Mouse (Mus musculus): ENCODE data around the gene Mapre3.

Gene Mapre3

DNA sequence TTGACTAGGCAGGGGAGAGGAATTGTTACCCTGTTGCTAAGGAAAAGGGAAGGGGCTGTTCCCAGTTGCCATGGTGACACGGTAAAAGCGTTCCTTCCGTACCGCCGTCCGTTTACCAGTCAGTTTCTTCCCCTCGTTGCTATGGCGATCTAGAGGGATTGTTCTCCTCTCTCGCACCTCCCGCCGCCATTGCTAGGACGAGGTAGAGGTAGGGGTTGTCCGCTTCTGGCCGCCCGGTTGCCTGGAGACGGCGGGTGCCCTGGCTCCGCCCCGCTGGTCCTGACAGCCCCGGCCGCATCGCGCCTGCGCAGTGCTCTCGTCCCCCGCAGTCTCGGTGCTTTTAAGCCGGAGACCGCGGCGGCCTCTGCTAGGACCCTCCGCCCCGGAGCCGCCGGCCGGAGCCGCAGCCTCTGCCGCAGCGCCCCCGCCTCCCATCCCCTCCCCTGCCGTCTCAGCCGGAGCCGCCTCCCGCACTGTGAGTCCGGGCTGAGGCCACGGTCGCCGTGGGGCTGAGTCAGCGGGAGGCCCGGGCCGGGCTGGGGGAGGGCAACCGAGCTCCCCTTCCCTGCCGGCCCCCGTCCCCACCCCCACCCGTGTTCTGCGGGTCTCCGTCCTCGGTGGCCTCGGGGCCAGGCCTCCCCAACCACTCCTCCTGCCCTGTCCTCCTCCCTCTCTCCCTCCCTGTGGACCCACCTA lies at the start of gene Mapre3:
TSS of gene Mapre3 (plus strand) at position 218 of the 696 bp plus-strand sequence.
- in situ Hi-C loops (cut with MboI, MseI) = no loop called here

DNA sequence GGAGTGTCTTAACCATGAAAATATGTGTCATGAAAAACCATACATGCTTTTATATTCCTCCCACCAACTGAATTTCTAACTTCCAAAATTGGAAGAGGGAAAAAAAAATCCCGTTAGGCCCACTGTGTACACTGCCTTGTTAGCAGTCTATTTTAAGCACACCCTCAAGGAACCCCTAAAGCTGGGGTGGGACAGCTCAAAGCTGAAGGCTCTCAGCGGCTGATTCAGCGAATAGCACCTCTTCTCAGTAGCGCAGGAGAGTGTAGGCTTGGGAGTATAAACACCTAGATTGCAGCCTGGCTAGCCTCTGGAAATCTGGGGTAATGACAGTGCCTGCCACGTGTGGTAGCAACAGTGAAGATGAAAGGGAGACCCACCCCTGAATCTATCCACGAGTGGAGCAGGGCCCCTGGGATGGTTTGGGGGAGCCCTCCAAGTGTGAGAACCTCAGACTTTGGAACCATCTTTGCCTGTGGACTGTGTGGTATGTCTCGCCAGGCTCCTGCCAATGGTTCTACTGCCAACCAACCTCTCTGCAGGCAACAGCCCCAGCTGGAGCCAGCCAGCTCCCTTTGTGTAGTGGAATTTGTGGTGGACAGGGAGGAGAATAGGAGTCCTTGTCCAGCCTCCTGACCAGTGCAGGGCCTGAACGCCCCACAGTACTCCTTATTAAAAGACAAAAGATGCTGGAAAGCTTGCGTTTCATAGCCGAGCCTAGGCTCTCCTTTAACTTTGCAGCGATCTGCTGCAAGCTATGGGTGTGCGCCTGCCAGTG lies 48.7 kb upstream of the Mapre3 start:
- in situ Hi-C loops (cut with MboI, MseI) = no loop called here

DNA sequence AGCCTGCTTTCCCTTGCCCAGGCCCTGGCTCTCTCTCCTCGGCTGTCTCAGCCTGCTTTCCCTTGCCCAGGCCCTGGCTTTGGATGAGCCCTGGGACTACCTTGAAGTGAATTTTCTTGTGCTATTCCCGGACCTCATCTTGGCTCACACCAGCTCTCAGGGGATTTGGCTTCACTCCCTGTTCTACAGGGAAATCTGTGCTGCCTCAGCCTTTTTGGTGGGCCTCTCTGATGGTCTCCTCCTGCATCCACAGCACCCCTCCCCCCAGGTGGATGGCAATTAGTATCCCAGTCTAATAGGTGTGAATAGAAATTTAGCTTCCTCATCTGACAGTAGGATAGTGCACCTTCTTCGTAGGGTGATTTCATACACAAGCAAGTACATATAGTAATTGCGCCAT lies 46.4 kb upstream of the Mapre3 start:
- in situ Hi-C loops (cut with MboI, MseI) = no loop called here

DNA sequence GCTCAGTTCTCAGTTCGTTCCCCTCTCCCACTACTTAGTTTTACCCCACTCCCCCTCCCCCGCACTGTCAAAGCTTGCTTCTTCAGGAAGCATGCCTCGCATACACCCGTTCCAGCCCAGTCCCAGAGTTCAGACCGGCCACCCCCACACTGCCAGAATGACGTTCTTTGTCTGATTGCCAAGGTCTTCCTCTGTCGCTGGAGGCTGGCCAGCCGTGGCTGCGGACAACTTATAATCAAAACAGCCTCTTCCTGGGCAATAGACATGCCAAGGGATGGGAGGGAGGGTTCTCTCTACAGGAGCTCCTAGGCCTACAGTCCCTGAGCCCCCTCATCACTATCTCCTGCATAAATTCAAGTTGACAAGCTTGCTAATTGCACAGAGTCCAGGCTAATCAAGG lies 45.8 kb upstream of the Mapre3 start:
- in situ Hi-C loops (cut with MboI, MseI) = no loop called here

DNA sequence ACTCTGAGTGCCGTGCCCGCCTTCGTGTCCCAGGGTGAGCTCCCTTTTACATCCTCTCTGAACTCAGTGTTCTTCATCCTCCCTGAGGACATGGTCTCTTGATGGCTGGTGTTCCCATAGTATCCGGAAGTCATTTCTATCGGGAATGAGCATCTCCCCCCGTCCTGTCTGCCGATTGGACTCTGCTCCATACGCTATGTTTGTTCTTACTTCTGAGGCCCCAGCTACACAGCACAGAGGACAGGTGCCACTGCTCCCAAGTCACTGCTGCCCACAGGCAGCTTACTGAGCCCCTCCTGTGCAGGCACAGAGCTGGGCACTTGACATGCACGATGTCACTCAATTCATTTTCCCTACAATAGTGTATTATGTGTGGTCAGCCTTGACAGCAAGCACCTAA lies 45.4 kb upstream of the Mapre3 start:
- in situ Hi-C loops (cut with MboI, MseI) = no loop called here

DNA sequence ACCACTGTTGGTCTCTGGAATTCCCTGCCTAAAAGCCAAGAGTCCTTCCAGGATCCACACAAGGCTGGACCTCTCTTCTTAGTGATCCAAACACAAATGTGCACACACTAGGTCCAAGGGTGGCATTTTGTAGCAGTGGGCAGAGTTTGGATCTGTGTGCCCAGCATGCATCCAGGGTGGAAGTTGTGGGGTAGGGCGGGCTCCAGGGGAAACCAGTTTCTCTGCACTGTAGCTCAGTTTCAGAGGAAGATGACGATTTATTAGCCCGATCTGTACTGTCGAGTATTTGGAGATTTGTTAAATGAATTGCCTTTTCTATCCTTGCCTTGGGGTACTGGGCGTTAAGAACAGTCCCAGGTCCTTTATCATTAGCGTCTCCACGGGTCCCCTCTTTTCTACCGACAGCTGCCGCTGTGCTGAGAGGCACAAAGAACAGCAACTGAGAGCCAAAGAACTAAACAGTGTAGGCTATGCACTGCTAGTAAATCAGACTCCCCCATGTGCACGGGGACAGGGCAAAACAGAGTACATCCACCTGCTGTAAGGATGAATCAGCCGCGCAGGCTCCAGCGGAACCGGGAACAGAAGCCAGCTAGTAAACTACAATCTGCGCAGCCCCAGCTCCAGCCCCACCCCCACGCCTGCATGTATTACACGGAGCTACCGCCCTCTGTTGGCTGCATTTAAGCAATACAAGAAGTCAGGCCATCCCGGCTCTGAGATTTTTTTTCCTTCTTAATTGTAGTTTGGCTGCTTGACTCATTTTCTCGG lies 39.7 kb upstream of the Mapre3 start:
- in situ Hi-C loops (cut with MboI, MseI) = loop anchor here (5.0 kb wide), 1 partner anchor 62 kb away; the partner anchor contains the start of gene Dpysl5

DNA sequence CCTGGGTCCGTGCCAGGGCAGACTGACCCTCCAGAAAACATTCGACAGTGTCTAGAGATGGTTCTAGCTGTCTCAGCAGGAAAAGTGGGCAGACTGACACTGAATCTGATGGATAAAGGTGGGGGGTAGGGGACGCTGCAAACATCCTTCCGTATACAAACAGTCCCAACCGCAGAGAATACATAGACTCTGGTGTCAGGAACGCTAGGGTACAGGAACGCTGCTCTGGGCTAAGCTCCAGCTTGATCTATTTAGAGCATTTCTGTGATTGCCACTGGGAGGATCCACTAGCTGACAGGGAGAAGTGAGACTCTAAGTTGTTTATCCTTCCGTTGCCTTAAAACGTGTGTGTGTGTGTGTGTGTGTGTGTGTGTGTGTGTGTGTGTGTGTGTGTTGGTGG lies 33.7 kb upstream of the Mapre3 start:
- in situ Hi-C loops (cut with MboI, MseI) = no loop called here

DNA sequence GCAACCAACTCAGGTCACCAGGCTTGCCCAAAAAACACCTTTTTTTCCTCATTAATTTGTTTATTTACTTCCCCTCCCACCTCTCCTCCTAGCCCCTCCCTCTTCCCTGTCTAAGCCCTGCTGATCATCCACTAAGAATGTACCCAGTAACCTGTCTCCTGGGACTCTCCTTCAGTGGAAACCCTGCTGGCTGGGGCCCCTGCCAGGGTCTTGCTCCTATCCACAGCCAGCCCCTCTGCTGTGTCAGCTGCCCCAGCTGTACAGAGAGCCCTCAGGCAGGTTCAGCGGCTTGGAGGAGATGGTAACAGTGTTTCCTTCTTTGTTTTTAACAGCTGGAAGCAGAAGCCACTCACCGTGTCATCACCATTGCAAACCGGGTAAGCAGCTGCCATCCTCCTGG lies 33.3 kb upstream of the Mapre3 start:
- in situ Hi-C loops (cut with MboI, MseI) = no loop called here

DNA sequence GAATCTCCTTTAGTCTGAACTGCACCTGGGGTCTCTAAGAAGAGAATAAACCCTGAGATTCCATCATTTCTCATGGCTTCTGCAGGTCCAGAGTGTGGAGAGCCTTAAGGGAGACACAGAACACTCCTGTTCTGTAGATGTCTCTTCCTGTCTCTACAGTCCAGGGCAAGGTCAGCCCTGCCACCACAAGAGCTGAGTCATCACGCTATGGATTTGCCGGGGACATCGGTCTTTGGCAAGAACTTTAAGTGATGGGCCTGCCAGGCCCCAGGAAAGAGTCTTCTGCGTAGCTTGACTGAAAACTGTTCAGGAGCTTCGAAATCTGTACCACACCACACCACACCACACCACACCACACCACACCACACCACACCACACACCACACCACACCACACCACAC lies 27.1 kb upstream of the Mapre3 start:
- in situ Hi-C loops (cut with MboI, MseI) = no loop called here

DNA sequence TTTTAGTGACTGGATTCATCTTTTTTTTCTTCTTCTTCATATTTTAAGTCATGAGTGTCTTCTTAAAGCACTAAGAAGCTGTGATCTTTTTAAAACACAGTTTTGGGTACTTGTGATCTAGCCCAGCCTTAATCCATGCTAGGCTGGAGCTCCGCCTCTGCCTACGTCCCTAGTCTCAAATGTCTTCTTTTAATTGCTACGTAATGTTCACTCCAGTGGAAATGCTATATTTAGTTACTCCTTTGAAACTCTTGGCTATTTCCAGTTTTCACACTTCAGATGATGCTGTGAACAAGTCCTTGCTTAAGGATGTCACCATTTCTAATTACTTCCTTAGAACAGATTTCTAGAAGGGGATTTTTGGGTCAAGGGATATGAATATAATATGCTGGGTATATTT lies 24.4 kb upstream of the Mapre3 start:
- in situ Hi-C loops (cut with MboI, MseI) = no loop called here

DNA sequence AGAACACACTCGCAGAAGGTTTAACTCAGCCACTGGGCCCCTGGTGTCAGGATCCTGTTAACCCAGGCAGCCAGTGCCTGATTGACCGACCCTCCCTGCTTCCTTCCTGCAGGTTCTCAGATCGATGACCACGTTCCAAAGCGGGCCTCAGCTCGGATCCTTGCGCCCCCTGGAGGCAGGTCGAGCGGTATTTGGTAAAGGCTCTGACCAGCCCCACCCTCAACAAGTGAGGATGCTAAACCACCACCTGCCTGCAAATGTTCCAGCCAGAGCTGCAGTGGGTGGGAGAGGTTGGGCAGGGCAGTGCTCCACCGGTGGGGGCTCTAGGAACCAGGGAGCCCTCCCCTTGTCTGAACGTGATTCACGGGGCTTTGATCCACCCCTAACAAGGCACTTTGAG lies 18.3 kb upstream of the Mapre3 start:
- in situ Hi-C loops (cut with MboI, MseI) = loop anchor here (5.0 kb wide), 1 partner anchor 94 kb away; no protein-coding TSS in a partner anchor

DNA sequence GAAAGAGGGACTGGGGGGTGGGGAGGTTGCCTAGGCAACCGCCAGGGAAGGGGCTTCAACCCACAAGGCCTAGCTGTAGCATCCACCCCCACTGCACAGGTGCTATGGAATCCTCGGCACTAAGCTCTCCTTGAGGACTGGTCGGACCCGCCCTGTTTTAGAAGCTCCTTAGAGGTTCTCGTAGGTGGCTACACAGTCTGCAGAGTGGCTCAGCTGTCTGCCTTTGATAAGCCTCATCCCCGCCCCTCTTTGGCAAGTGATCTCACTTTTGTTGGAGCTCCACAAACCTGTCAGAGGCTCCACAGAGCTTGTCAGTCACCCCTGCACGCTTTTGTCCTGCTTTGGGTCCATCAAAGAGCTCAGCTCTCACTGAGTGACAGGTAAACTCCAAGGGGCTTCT lies 17.0 kb upstream of the Mapre3 start:
- in situ Hi-C loops (cut with MboI, MseI) = loop anchor here (5.0 kb wide), 1 partner anchor 95 kb away; no protein-coding TSS in a partner anchor

DNA sequence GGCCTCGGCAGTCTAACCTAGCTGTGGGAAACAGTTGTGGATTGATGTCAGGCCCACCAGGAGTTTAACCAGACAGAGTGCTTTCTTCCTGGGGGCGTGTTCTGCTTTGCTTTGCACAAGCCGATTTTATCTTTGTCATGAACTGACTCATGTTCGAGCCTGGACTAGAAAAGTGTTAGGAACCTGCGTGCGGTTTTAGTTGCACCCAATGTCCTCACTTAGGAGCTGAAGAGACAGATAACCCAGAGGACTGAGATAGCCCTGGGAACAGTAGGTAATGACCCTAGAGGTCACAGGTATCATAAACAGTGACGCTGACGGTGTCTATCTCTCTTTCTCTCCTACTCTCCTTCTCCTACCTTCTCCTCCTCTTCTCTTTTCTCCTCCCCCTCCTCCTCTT lies 16.5 kb upstream of the Mapre3 start:
- in situ Hi-C loops (cut with MboI, MseI) = loop anchor here (5.0 kb wide), 1 partner anchor 96 kb away; no protein-coding TSS in a partner anchor

DNA sequence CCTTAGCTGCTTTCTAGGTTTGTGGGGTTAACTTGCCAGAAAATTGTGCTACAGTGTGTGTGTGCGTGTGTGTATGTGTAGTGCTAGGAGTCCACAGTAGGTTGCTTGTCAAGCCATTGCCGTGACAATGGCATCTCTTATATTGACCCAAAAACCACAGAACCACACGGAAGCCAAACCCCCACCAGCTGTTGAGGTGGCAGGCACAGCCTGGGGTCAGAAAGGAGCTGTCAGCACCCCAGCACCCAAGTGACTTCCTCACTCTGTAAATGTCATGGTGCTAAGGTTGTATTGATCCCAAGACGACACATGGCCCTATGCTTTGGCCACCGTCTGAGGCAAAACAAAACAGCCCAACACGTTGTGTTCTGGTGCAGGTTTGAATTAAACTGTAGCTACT lies 15.5 kb upstream of the Mapre3 start:
- in situ Hi-C loops (cut with MboI, MseI) = loop anchor here (5.0 kb wide), 1 partner anchor 97 kb away; no protein-coding TSS in a partner anchor

DNA sequence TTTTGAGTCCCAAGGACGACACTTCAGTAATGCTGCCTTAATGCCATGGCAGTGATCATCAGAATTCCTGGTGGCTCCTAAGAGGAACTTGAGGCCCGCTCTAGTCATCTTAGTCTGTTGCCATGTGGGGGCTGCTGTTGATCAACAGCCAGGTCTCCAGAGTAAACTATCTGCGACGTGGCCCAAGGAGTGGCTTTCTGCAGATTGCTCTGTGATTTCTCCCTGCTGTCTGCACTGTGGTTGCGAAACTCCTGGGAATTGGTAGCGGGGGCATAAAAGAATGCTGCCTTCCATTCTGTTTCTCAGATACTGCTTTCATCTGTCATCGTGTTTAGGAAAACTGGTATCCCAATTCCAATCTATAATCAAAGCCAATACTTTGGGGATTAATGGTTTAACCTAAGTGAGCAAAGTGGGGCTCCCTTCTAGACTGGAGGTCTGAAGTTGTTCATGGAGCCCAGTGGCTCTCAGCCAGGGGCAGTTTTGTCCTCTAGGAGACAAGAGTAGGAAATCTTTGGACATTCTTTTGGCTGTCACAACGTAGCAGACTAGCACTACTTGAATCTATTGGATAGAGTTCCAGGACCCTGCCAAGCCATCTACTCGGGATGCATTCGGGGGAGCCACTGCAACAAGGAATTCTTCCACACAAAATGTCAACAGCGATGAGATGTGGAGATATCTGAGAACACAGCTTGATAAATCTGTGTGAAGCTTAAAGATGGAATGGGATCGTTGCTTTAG lies 11.5 kb upstream of the Mapre3 start:
- in situ Hi-C loops (cut with MboI, MseI) = no loop called here

DNA sequence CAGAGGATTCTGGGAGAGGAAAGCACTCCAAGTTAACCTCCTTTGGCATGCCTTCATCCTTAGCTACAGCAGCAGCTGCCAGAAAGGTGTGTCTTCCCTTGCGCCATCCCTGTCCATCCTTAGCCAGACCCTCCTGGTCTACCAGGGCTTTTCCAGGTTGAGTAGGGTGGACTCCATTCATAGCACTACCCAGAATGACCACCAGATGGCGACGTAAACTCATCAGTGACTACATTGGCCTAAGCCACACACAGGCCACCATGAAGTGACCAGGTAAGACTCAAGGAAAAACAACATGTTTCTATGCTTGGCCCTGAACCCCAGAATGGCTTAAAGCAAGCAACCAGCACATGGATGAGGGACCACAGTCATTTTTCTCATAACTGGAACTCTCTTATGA lies 8.3 kb upstream of the Mapre3 start:
- in situ Hi-C loops (cut with MboI, MseI) = loop anchor here (5.0 kb wide), 1 partner anchor 196 kb away; no protein-coding TSS in a partner anchor

DNA sequence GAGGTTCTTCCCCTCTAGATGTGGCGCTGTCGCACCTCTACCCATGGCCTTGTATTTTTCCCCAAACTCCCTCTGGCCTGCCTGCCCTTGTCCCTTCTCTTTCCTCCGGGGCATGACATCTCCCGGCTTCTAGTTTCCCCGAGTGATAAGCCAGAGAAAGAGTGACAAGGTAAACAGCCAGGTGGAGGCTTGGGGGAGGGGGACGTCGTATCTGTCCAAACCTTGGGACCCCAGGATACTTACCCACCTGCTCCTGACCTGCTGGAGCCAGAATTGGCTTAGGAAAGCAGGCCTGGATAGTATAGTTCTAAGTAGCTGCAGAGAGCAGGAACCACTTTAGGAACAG lies 652 bp downstream of the Mapre3 start:
- in situ Hi-C loops (cut with MboI, MseI) = no loop called here

DNA sequence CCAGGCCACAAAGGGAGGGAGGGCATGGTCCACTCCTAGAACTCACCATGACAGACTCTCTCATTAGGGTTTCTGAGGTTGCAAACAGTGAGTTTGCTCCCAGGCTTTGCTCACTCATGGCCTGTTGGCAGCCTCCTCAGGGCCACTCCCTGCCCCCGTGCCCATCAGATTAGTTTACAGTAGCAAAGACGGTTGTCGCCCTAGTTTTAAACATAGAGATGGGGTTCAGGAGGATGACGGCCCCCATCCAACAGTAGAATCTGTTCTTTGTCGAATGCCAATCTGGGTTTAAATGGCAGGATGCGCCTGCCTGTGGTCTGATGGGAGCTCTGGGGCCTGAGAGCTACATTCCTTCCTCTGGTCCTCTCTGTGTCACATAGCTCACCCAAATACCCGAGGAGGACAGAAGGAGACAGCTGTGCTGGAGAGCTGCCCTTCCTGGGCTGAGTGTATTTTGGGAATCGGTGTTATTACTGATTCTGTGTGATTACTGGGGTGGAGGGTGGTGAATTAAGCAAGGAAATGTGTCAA lies 1.9 kb downstream of the Mapre3 start:
- in situ Hi-C loops (cut with MboI, MseI) = no loop called here

DNA sequence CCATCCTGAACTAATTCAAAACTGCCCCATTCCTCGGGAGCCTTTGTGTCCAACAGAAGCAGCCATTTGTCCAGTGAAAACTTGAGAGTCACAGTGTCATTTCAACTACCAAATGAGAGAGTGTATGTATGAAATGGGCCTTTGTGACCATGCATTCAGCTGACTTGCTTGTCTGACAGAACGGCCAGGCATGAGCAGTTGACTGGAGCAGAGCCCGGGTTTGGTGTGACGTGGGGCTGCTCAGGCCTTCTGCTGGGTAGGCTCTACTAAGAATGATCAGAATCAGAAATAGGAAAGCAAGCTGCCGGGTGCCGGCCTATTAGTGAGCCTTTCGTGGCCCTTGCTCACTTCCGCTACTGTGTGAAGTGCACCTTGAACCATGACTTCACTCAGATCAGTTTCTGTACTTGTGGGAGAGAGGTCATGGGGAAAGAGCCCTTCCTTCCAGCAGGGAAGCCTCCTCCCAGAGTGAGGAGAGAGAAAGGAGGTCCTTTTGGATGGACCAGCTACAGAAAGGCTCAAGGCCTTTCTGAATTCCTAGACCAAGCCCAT lies 4.4 kb downstream of the Mapre3 start:
- in situ Hi-C loops (cut with MboI, MseI) = no loop called here

DNA sequence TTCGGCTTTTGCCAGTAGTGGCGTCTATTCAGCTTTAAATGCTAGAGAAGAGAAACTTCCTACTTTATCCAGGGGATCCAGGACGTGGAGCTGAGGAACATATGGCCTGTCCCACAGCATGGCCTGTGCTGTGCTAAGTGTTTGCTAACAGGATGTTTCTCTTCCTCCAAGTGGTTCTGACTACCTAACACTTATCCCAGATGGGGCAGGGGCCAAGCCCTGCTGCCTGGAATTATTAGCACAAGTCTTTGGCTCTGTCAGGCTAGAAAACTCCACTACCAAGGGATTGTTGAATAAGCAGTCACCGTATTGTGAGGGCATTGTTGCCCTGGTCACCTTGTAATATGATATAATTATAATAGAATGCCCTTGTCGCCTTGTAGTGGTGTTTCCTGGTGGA lies 8.2 kb downstream of the Mapre3 start:
- in situ Hi-C loops (cut with MboI, MseI) = no loop called here

DNA sequence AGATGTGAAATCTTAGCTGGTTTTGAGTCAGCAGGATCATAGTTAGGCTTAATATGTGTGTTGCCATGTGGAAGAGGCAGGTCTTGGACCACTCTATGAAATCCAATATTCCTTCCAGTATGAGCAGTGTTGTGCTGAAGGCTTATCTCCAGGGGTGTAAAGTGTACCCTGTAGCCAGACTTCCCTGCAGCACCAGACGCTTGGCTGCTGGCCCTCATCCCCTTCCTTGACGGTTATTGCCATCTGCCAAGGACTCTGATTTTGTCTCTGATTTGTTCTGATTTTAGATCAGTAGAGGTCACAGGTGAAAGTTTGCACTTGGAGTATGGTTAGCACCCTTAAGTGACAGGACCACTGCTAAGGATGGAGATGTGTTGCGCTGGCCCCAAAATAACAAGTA lies 8.7 kb downstream of the Mapre3 start:
- in situ Hi-C loops (cut with MboI, MseI) = no loop called here

Data from T-helper 2 cell (primary cell).